8 mouse cellular contexts compared by ENCODE assay signal in the genomic region with DNA sequence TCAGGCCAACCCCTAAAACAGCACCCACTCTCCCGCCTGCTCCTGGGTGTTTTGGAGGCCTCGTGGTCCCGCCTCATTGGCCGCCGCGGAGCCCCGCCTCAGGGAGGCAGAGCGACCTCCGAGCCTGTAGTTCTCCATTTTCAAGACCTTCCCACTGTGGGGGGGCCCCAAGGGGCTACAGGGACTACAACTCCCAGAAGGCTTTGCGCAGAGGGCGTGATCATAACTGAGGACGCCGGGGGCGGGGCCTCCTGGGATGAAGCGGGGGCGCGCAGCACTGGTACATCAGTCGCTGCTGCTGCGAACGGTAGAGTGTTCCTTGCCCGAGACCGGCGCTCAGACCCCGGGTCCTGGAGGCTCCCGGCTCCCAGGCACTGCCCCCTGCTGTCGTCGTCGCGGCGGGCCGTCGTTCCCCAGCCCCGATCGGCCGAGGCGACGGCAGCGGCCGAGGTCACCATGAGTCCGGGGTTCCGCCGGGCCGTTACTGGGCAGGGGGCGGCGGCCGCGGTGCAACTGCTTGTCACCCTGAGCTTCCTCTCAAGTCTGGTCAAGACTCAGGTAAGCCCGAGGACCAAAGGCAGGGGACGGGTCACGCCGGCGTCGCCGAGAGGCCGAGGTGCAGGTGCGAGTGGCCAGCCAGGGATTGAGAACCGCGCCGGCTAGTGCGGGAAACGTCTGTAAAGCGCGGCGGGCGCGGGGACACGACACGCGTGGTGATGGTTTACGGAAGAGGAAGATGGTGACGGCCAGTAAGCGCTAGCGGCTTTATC. TPM values are rescaled to one million over a fixed set of nuclear protein-coding genes. Genes with fewer than 3 reads are reported as not detected.
DNase-seq lines count a peak whose midpoint lies in the region; ATAC-seq and TF ChIP-seq lines count a peak whose summit lies in the region.

TSS of gene Ero1lb (plus strand) at position 254 of the 770 bp plus-strand sequence.

- no peaks in the 10 kb centered on the region for H3K27me3 ChIP-seq in CH12.LX (replicated peaks)
- H3K27me3 ChIP-seq in forebrain, embryonic 11.5 days (ENCODE audit: control insufficient read depth, insufficient read depth, low read length) = no peaks in the 10 kb centered on the region; the same call in 1 of the 2 replicates
- H3K27me3 ChIP-seq in heart, postnatal 0 days (ENCODE audit: control insufficient read depth, insufficient read depth, low read length) = no peaks in the 10 kb centered on the region
- H3K27me3 ChIP-seq in liver, embryonic 16.5 days (ENCODE audit: control insufficient read depth, insufficient read depth, low read depth, low read length) = peaks cover 4% of the 10 kb centered on the region; the same call in 1 of the 2 replicates
- no peaks in the 10 kb centered on the region for H3K27me3 ChIP-seq in neural tube, embryonic 13.5 days
- H3K27me3 ChIP-seq in testis, adult 2 months (ENCODE audit: control insufficient read depth, insufficient read depth, low read length) = no peaks in the 10 kb centered on the region

- peak; percentile 99 for ATAC-seq in forebrain, embryonic 11.5 days (replicated peaks; ENCODE audit: low FRiP score)
- peak; percentile 100 for ATAC-seq in heart, postnatal 0 days (ENCODE audit: insufficient read depth, low read depth)
- ATAC-seq in liver, embryonic 16.5 days (ENCODE audit: low read depth) = peak; percentile 96
- ATAC-seq in neural tube, embryonic 13.5 days (ENCODE audit: low read depth) = peak; percentile 99

- H3K4me1 ChIP-seq in CH12.LX (ENCODE audit: control insufficient read depth in 1 of 2, insufficient read depth in 2 of 2) = peaks cover 15 to 68% of the 10 kb centered on the region in 2 experiments
- H3K4me1 ChIP-seq in forebrain, embryonic 11.5 days (replicated peaks; ENCODE audit: control insufficient read depth, insufficient read depth, low read length) = no peaks in the 10 kb centered on the region
- peaks cover 5% of the 10 kb centered on the region; the same call in 1 of the 2 replicates for H3K4me1 ChIP-seq in heart, postnatal 0 days (ENCODE audit: control insufficient read depth, insufficient read depth)
- peaks cover 8% of the 10 kb centered on the region for H3K4me1 ChIP-seq in liver, embryonic 16.5 days (ENCODE audit: control insufficient read depth, low read depth, low read length)
- H3K4me1 ChIP-seq in neural tube, embryonic 13.5 days (replicated peaks) = peaks cover 15% of the 10 kb centered on the region
- no peaks in the 10 kb centered on the region for H3K4me1 ChIP-seq in testis, adult 2 months (ENCODE audit: control insufficient read depth, insufficient read depth, low read length)

- WGBS in forebrain, embryonic 11.5 days = under 1% methylated on average over 73 of the region's 73 CpGs
- under 1% methylated on average over 70 of the region's 73 CpGs for WGBS in heart, postnatal 0 days
- under 1% methylated on average over 73 of the region's 73 CpGs for WGBS in liver, embryonic 16.5 days (ENCODE audit: insufficient replicate concordance)
- under 1% methylated on average over 66 of the region's 73 CpGs for WGBS in neural tube, embryonic 13.5 days

- peak; percentile 95 for TF ChIP-seq POLR2A in CH12.LX (IDR thresholded peaks at IDR 0.05; ENCODE audit: low read depth, low read length)
- TF ChIP-seq POLR2A in testis, adult 2 months (IDR thresholded peaks at IDR 0.05; ENCODE audit: control insufficient read depth, low read depth, low read length) = peak; percentile 93

- H3K79me2 ChIP-seq in CH12.LX (replicated peaks; ENCODE audit: control insufficient read depth, extremely low read depth, insufficient read depth, poor library complexity, severe bottlenecking) = peaks cover 39% of the 10 kb centered on the region

- no peak for TF ChIP-seq RAD21 in CH12.LX (IDR thresholded peaks at IDR 0.05; ENCODE audit: low read depth, low read length)

- 0 out of 4 replicates have a peak, but pooled peaks of 1 of the 2 experiments have one; percentile 24 for TF ChIP-seq CTCF in CH12.LX (conservative IDR thresholded peaks at IDR 0.05 in 1 of 2, IDR thresholded peaks at IDR 0.05 in 1 of 2; ENCODE audit: low read depth in 2 of 2, low read length in 2 of 2)
- no peak; the same call in 1 of the 2 replicates for TF ChIP-seq CTCF in heart, postnatal 0 days (IDR thresholded peaks at IDR 0.05; ENCODE audit: low read depth)
- no peak for TF ChIP-seq CTCF in testis, adult 2 months (IDR thresholded peaks at IDR 0.05; ENCODE audit: control insufficient read depth, insufficient read depth, insufficient replicate concordance, low read depth, low read length)

- DNase-seq in CH12.LX (ENCODE audit: extremely low read depth) = peak; percentile 99
- peak; percentile 90 for DNase-seq in c-Kit-positive CD71-positive TER-119-negative erythroid progenitor cells, embryonic 14.5 days (ENCODE audit: low read depth)
- peak; percentile 98 for DNase-seq in forebrain, embryonic 11.5 days (ENCODE audit: low spot score)
- peak; percentile 94 for DNase-seq in heart, postnatal 0 days (ENCODE audit: low spot score)
- peak; percentile 99 for DNase-seq in kidney, postnatal 4 days

- in situ Hi-C loops in CH12.LX (cut with MboI; ENCODE audit: low pct_ligation_motif_present, low pct_unique_long_range_greater_than_20kb, low sequenced_read_pairs) = no loop called here

- no peak for TF ChIP-seq EP300 in CH12.LX (IDR thresholded peaks at IDR 0.05; ENCODE audit: low read length)
- TF ChIP-seq EP300 in heart, postnatal 0 days (IDR thresholded peaks at IDR 0.05; ENCODE audit: low read depth) = no peak

- no peaks in the 10 kb centered on the region for H3K9me3 ChIP-seq in CH12.LX (replicated peaks; ENCODE audit: low read length)
- no peaks in the 10 kb centered on the region for H3K9me3 ChIP-seq in forebrain, embryonic 11.5 days (ENCODE audit: control insufficient read depth, low read length)
- H3K9me3 ChIP-seq in heart, postnatal 0 days (replicated peaks; ENCODE audit: control insufficient read depth, low read length) = no peaks in the 10 kb centered on the region
- no peaks in the 10 kb centered on the region for H3K9me3 ChIP-seq in liver, embryonic 16.5 days (replicated peaks; ENCODE audit: control insufficient read depth, low read length)
- no peaks in the 10 kb centered on the region for H3K9me3 ChIP-seq in neural tube, embryonic 13.5 days

- dilution Hi-C loops in CH12.LX (cut with MboI; ENCODE audit: extremely low pct_ligation_motif_present, extremely low pct_unique_long_range_greater_than_20kb, low sequenced_read_pairs) = no loop called here

- H3K27ac ChIP-seq in CH12.LX (ENCODE audit: insufficient read depth, low read depth) = peak within 1 kb of the TSS; percentile 1
- no peak within 1 kb of the TSS for H3K27ac ChIP-seq in forebrain, embryonic 11.5 days (ENCODE audit: low read depth, low read length)
- H3K27ac ChIP-seq in heart, postnatal 0 days (ENCODE audit: low read depth) = no peak within 1 kb of the TSS
- H3K27ac ChIP-seq in liver, embryonic 16.5 days (ENCODE audit: low read length) = no peak within 1 kb of the TSS
- H3K27ac ChIP-seq in neural tube, embryonic 13.5 days (replicated peaks) = peak within 1 kb of the TSS; percentile 69
- H3K27ac ChIP-seq in testis, adult 2 months (ENCODE audit: control insufficient read depth, insufficient read depth, low read depth, low read length) = peak within 1 kb of the TSS; percentile 93

- no peaks in the 10 kb centered on the region for H3K36me3 ChIP-seq in CH12.LX (replicated peaks in 1 of 2; ENCODE audit: control insufficient read depth in 1 of 2, insufficient read depth in 1 of 2, low read length in 1 of 2)
- H3K36me3 ChIP-seq in forebrain, embryonic 11.5 days (ENCODE audit: control insufficient read depth, insufficient read depth, low read length) = no peaks in the 10 kb centered on the region
- H3K36me3 ChIP-seq in heart, postnatal 0 days (replicated peaks; ENCODE audit: control insufficient read depth, insufficient read depth, low read length) = no peaks in the 10 kb centered on the region
- H3K36me3 ChIP-seq in liver, embryonic 16.5 days (ENCODE audit: control insufficient read depth, insufficient read depth) = no peaks in the 10 kb centered on the region
- no peaks in the 10 kb centered on the region for H3K36me3 ChIP-seq in neural tube, embryonic 13.5 days
- no peaks in the 10 kb centered on the region for H3K36me3 ChIP-seq in testis, adult 2 months (ENCODE audit: control insufficient read depth, insufficient read depth, low read length)

- peak within 1 kb of the TSS; percentile 36 for H3K9ac ChIP-seq in CH12.LX (ENCODE audit: insufficient read depth, low read depth)
- H3K9ac ChIP-seq in forebrain, embryonic 11.5 days (ENCODE audit: low read length) = peak within 1 kb of the TSS; percentile 64
- H3K9ac ChIP-seq in heart, postnatal 0 days (replicated peaks; ENCODE audit: low read depth, low read length) = peak within 1 kb of the TSS; percentile 46
- H3K9ac ChIP-seq in liver, embryonic 16.5 days (ENCODE audit: low read depth, low read length) = peak within 1 kb of the TSS; percentile 68
- H3K9ac ChIP-seq in neural tube, embryonic 13.5 days = peak within 1 kb of the TSS; percentile 81

- peak within 1 kb of the TSS; percentile 35 for H3K4me2 ChIP-seq in CH12.LX (ENCODE audit: insufficient read depth, low read depth, poor library complexity, severe bottlenecking)
- peak within 1 kb of the TSS; percentile 81 for H3K4me2 ChIP-seq in forebrain, embryonic 11.5 days (ENCODE audit: low read depth, low read length, severe bottlenecking)
- H3K4me2 ChIP-seq in heart, postnatal 0 days (ENCODE audit: low read depth, low read length) = peak within 1 kb of the TSS; percentile 93
- peak within 1 kb of the TSS; percentile 91 for H3K4me2 ChIP-seq in liver, embryonic 16.5 days (ENCODE audit: low read depth, low read length)
- peak within 1 kb of the TSS; percentile 77 for H3K4me2 ChIP-seq in neural tube, embryonic 13.5 days

- peak within 1 kb of the TSS; percentile 70 to 93 (median 92) for H3K4me3 ChIP-seq in CH12.LX (replicated peaks in 1 of 3; ENCODE audit: low read depth in 2 of 3, low read length in 2 of 3, poor library complexity in 1 of 3)
- H3K4me3 ChIP-seq in forebrain, embryonic 11.5 days (ENCODE audit: low read depth, low read length) = peak within 1 kb of the TSS; percentile 72
- peak within 1 kb of the TSS; percentile 82 for H3K4me3 ChIP-seq in heart, postnatal 0 days (ENCODE audit: low read depth, low read length)
- H3K4me3 ChIP-seq in liver, embryonic 16.5 days (ENCODE audit: low read depth, low read length) = peak within 1 kb of the TSS; percentile 78
- peak within 1 kb of the TSS; percentile 83 for H3K4me3 ChIP-seq in neural tube, embryonic 13.5 days
- peak within 1 kb of the TSS; percentile 92 for H3K4me3 ChIP-seq in testis, adult 2 months (ENCODE audit: control insufficient read depth, low read depth, low read length)

RNA-seq across cellular contexts. Expression of gene Ero1lb, which starts in this region (rescaled TPM):
- 17.0 and 20.4 TPM in 2 replicates for total RNA-seq in CH12.LX (2012; rRNA removed)
- 34.8 and 36.6 TPM in 2 replicates for total RNA-seq in CH12.LX (2014; rRNA removed)
- polyA plus RNA-seq in CH12.LX (2012; ENCODE audit: insufficient read length, low read depth) = 25.3 and 26.6 TPM in 2 replicates
- polyA plus RNA-seq in forebrain, embryonic 11.5 days (2014; fragmentation: Nextera tagmentation; extraction: Ambion mirVana) = 11.7 and 12.0 TPM in 2 replicates
- total RNA-seq in heart, postnatal 0 days (2014; rRNA removed; ENCODE audit: low replicate concordance) = 1.4 and 8.2 TPM in 2 replicates
- 2.4 and 2.5 TPM in 2 replicates for polyA plus RNA-seq in heart, postnatal 0 days (2015; fragmentation: Nextera tagmentation; extraction: Ambion mirVana)
- 2.9 and 3.7 TPM in 2 replicates for polyA plus RNA-seq in liver, embryonic 16.5 days (2015; fragmentation: Nextera tagmentation; extraction: Ambion mirVana)
- 15.0 and 15.9 TPM in 2 replicates for polyA plus RNA-seq in neural tube, embryonic 13.5 days (2015; fragmentation: Nextera tagmentation; extraction: Ambion mirVana)
- polyA plus RNA-seq in testis, adult 2 months (2012; rRNA removed) = 50.6 and 61.3 TPM in 2 replicates

Comparison
In these comparisons a context has a peak if more than half of its experiments do, and no peak if none do; other contexts are left out.
1. H3K27ac ChIP-seq: peak in CH12.LX (single experiment), neural tube, embryonic 13.5 days (single experiment) and testis, adult 2 months (single experiment); none in forebrain, embryonic 11.5 days (single experiment), heart, postnatal 0 days (single experiment) and liver, embryonic 16.5 days (single experiment).
2. H3K4me2 ChIP-seq: peak in every context shown above with its lines; median percentile 93 in heart, postnatal 0 days; 91 in liver, embryonic 16.5 days; 81 in forebrain, embryonic 11.5 days; 77 in neural tube, embryonic 13.5 days; 35 in CH12.LX.
3. Peak in every context shown above with its lines, with median percentiles within 50 percentile points of each other: DNase-seq, H3K4me3 ChIP-seq, H3K9ac ChIP-seq and ATAC-seq.